Mouse (Mus musculus) adrenal gland, adult 18-20 months (tissue): ENCODE results near the gene Hint3. TPM values are rescaled to one million over a fixed set of nuclear protein-coding genes. Genes with fewer than 3 reads are reported as not detected.
A peak's percentile ranks its signal among the peaks of the same experiment; 100 is the strongest.

ENCODE experiments used
- DNase-seq, 2 experiments: peaks; one replicate each; pipeline ENCODE4 v3.0.0; 2021 to 2022; ENCODE audit warnings: low spot score in 2 of 2
- total RNA-seq, 2 experiments: library from RNA; stranded (reverse); gene quantifications; 1 replicate in 1 of 2; 2 replicates in 1 of 2; pipeline ENCODE4 v1.2.3; 2021

Gene Hint3
- total RNA-seq, 2 experiments from 2014 or later = 48.5 to 50.9 TPM

GRCm38 (mm10) chr10:30600542-30600966 is 28.9 kb downstream of the Hint3 start, which contains the start of gene Trmt11:
Gene Trmt11 (minus strand): TSS chr10:30600749.
- peak; percentile 87 to 89 for DNase-seq

- no peak for DNase-seq
These were observed 29.3 kb downstream of the Hint3 start for GRCm38 (mm10) chr10:30600094-30600534.

- no peak for DNase-seq
These were observed 42.4 kb downstream of the Hint3 start for GRCm38 (mm10) chr10:30587037-30587436.

- no peak for DNase-seq
These were observed 43.7 kb downstream of the Hint3 start for GRCm38 (mm10) chr10:30585691-30586090.

GRCm38 (mm10) chr10:30577670-30578280 is 51.7 kb downstream of the Hint3 start:
- no peak for DNase-seq

GRCm38 (mm10) chr10:30566364-30566763 is 63.1 kb downstream of the Hint3 start:
- DNase-seq = no peak

GRCm38 (mm10) chr10:30564651-30565050 is 64.8 kb downstream of the Hint3 start:
- no peak for DNase-seq

Other genes starting within 250 kb of the Hint3 start
- 1 to 10 TPM; 6.9 to 7.8 TPM for gene Trmt11, start 28.9 kb downstream of the Hint3 start, total RNA-seq
- 10 to 100 TPM; 29.2 to 30.2 TPM for gene Ncoa7, start 173.7 kb upstream of the Hint3 start, total RNA-seq
- 1 to 10 TPM; 1.1 to 2.2 TPM for gene Hey2, start 213.2 kb upstream of the Hint3 start, total RNA-seq